Mouse (Mus musculus) right cerebral cortex, adult 18-20 months (tissue): ENCODE data around the gene Lrguk.

Experiments used
- DNase-seq: peaks from one replicate; pipeline ENCODE4 v3.0.0; 2022; ENCODE audit warnings: mixed read lengths

The Lrguk gene

GRCm38 (mm10) chr6:34067271-34067670 is 38.0 kb downstream of the Lrguk start:
- DNase-seq: no peak

GRCm38 (mm10) chr6:34071936-34072335 is 42.7 kb downstream of the Lrguk start:
- DNase-seq: no peak

DNA sequence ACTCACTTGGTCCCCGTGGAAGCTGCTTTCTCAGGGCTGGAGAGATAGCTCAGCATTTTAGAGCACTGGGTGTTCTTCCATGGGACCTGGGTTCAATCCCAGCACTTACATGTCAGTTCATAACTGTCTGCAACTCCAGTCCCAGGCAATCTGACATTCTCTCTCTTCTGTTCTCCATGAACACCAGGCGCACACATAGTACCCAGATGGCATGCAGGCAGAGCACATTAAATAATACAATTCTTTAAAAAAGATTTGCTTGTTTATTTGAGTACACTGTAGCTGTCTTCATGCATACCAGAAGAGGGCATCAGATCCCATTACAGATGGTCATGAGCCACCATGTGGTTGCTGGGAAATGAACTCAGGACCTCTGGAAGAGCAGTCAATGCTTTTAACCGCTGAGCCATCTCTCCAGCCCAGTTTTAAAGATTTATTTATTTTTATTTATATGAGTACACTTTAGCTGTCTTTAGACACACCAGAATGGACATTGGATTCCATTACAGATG is 44.7 kb downstream of the Lrguk start:
- no peak for DNase-seq

GRCm38 (mm10) chr6:34075520-34075919 is 46.3 kb downstream of the Lrguk start:
- DNase-seq: peak; percentile 17

- no peak for DNase-seq
These were observed 54.2 kb downstream of the Lrguk start for GRCm38 (mm10) chr6:34083471-34083870.

GRCm38 (mm10) chr6:34087701-34088100 is 58.5 kb downstream of the Lrguk start:
- DNase-seq: peak; percentile 51

GRCm38 (mm10) chr6:34088986-34089385 is 59.7 kb downstream of the Lrguk start:
- DNase-seq: no peak

GRCm38 (mm10) chr6:34091537-34091936 is 62.3 kb downstream of the Lrguk start:
- DNase-seq: no peak

DNA sequence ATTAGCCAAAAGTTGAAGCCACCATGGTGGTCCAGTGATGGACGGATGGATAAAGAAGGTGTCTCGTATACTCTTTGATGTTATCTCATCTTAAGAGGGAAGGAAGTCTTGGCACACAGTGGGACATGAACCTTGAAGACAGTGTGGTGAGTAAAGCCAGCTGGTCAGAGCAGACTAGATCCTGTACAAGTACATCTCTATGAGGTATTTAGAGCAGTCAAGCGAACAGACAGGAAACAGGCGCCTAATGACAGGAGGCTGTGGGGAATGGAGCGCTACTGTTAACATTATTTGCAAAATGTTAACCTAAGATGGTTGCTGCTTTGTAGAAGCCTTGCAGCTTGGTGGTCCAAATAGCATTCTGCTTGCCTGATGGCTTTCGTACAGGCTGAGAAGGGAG is 67.0 kb downstream of the Lrguk start:
- no peak for DNase-seq

DNA sequence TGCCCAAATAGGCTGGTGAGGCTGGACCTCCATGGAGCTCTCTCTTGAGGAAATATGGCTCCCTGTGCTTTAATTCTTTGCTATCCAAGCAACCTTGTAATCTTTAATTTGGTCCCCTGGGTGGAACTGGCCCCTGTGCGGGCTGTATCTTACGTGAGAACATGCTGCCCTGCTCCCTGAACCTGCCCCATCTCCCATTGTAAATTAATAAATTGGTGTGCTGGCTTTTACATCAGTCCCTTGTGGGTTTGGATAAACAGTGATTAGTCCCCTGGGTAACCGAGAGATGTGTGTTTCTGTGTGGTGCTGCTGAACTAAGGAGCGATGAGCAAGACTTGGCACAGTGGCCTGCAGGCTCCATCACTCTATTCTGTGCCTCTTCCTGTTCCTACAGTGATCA is 67.7 kb downstream of the Lrguk start:
- DNase-seq: no peak

- DNase-seq: no peak
These were observed 70.5 kb downstream of the Lrguk start for GRCm38 (mm10) chr6:34099725-34100124.

GRCm38 (mm10) chr6:34101531-34102396 is 72.5 kb downstream of the Lrguk start:
- DNase-seq: no peak

GRCm38 (mm10) chr6:34103251-34103920 is 74.1 kb downstream of the Lrguk start:
- DNase-seq: no peak

- DNase-seq: no peak
These were observed 81.3 kb downstream of the Lrguk start for GRCm38 (mm10) chr6:34110571-34110970.

GRCm38 (mm10) chr6:34111406-34111805 is 82.2 kb downstream of the Lrguk start:
- DNase-seq: no peak

GRCm38 (mm10) chr6:34116838-34117478 is 87.7 kb downstream of the Lrguk start:
- no peak for DNase-seq

DNA sequence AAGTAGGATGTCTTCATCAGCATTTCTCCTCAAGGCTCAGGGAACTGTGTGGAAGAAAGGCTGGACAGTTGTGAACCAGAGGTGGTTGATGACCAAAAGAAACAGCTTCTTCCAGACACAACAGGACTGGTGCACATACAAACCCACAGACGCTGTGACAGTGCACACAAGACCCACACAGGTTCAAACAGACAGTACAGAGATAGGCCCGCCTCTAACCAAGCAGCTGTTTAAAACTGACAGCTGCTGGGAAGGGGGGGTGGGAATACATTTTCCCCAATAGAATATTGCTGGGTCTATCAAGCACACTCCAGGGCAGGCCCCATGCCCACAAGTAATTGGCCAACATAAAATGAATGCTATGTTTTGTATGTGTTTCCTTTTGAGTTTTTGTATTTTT is 95.2 kb downstream of the Lrguk start:
- DNase-seq: no peak

DNA sequence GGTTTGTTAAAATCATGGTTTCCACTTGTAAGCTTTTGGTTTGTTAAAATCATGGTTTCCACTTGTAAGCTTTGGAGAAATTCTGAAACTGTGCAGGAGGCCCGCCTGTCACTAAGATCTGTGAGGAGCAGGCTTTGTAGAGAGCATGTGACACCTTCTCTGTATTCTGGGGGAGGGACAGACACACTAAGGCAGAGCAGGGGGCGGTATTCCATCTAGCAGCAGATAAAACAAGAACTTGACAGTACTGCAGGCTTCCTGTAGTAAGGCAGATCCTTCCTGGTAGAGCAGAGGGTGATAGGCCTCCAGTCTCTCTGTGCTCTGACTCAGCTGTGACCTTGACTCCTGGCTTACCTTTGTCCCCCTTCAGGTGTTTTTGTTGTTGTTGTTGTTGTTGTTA is 100.0 kb downstream of the Lrguk start:
- DNase-seq: no peak

DNA sequence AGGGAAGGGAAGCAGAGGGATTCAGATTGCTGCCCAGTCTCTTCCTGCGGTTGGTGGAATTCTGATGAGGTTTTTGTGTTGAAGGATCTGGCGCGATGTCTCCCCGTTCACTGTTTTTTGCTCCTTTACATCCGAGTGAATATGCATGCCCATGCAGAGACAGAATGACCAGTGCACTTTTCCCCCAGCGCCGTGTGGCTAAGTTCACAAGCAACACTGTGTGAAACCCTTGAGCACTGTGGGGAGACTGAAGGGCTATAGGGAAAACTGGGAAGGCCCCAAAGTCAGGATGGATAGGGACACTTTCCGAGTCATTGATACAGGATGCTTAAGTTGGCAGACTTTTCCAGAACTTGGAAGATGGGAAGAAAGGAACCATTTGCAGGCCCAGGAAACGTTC is 103.1 kb downstream of the Lrguk start:
- DNase-seq: no peak

GRCm38 (mm10) chr6:34138366-34138765 is 109.1 kb downstream of the Lrguk start:
- no peak for DNase-seq

- DNase-seq: no peak
These were observed 113.7 kb downstream of the Lrguk start for GRCm38 (mm10) chr6:34142931-34143330.

DNA sequence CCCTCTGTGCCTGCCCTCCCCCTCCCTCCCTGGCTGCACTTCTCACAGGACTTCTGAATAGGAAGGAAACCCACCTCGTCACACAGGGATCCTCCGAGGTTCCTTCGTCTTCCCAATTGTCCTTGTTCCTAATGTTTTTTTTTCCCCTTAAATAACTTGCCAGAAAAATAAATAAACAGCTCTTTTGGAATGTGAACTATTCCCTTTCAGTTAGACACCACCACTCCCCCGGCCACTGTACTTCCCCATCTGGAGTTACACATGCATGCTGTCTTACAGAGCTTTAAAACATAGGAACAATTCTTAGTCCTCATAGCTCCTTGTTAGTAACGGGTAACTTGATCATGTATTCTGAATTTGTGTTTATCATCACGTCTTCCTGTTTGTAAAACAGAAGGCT is 116.8 kb downstream of the Lrguk start:
- no peak for DNase-seq

- no peak for DNase-seq
These were observed 118.8 kb downstream of the Lrguk start for GRCm38 (mm10) chr6:34148021-34148420.

DNA sequence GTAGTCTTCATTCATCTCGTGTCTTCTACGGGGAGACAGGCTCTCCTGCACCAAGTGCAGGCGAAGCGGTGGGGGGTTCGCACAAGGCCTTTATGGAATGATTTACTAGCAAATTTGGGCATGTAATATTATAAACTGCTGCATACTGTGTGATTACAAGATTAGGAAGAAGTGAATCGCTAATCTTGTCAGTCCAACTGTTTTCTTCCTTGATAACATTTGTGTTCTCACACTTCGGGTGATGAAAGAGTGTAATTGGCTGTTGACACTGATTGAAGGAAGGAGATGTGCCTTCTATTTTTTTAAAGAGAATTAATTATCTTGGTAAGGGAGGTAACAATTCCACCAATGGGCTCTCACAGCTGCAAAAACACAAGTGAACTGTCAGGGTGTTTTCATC is 119.4 kb downstream of the Lrguk start:
- DNase-seq: no peak
